Mouse (Mus musculus) CH12.LX (cell line): ENCODE data around the gene B230104I21Rik. TPM values are rescaled to one million over a fixed set of nuclear protein-coding genes. Genes with fewer than 3 reads are reported as not detected.

Source experiments
- DNase-seq: peaks from one replicate; pipeline ENCODE4 v3.0.0-alpha.2; 2013; ENCODE audit errors: extremely low read depth
- H3K27ac ChIP-seq: 2 replicates; pipeline ENCODE4 v1.5.1; 2012; ENCODE audit warnings: low read depth, mild to moderate bottlenecking, control low read depth, moderate library complexity; ENCODE audit not compliant: insufficient read depth
- H3K27me3 ChIP-seq: replicated peaks from 2 replicates; pipeline ENCODE3; 2012; ENCODE audit warnings: inconsistent platforms
- H3K36me3 ChIP-seq, 2 experiments: replicated peaks in 1 of 2; 2 replicates each; pipeline versions ENCODE3 to v1.6.1; 2012; ENCODE audit warnings: inconsistent platforms in 1 of 2, low read length in 1 of 2, mild to moderate bottlenecking in 1 of 2, mixed read lengths in 1 of 2, moderate library complexity in 1 of 2; ENCODE audit not compliant: control insufficient read depth in 1 of 2, insufficient read depth in 1 of 2
- H3K4me1 ChIP-seq, 2 experiments: 2 replicates each; pipeline ENCODE4 v1.6.1; 2012; ENCODE audit warnings: inconsistent platforms in 1 of 2, moderate library complexity in 1 of 2; ENCODE audit not compliant: insufficient read depth in 2 of 2, control insufficient read depth in 1 of 2
- H3K4me2 ChIP-seq: 2 replicates; pipeline ENCODE4 v1.6.1; 2012; ENCODE audit warnings: low read depth, mild to moderate bottlenecking, control low read depth; ENCODE audit not compliant: poor library complexity, insufficient read depth, severe bottlenecking
- H3K4me3 ChIP-seq, 3 experiments: fragments of 150-350 bp in 1 of 3; sonication (generic) in 1 of 3; replicated peaks in 1 of 3; 2 replicates each; pipeline versions ENCODE3 to v1.5.1; 2011 to 2012; ENCODE audit warnings: low read depth in 2 of 3, low read length in 2 of 3, mild to moderate bottlenecking in 2 of 3, moderate library complexity in 2 of 3, control low read depth in 1 of 3, improper control_type of control experiment in 1 of 3, inconsistent platforms in 1 of 3, mixed read lengths in 1 of 3; ENCODE audit not compliant: poor library complexity in 1 of 3
- H3K79me2 ChIP-seq: replicated peaks from 2 replicates; pipeline ENCODE4 v1.6.1; 2012; ENCODE audit warnings: mild to moderate bottlenecking, moderate library complexity; ENCODE audit not compliant: control insufficient read depth, poor library complexity, insufficient read depth, severe bottlenecking; ENCODE audit errors: extremely low read depth
- H3K9ac ChIP-seq: 2 replicates; pipeline ENCODE4 v1.6.1; 2012; ENCODE audit warnings: low read depth, mild to moderate bottlenecking, control low read depth, moderate library complexity; ENCODE audit not compliant: insufficient read depth
- H3K9me3 ChIP-seq: replicated peaks from 2 replicates; pipeline ENCODE3; 2012; ENCODE audit warnings: low read length, inconsistent platforms, mixed read lengths
- BHLHE40 ChIP-seq: IDR thresholded peaks from 2 replicates; pipeline ENCODE4 v1.6.1; 2011; ENCODE audit warnings: mild to moderate bottlenecking, low read depth, low read length, improper control_type of control experiment
- CHD2 ChIP-seq: IDR thresholded peaks from 2 replicates; pipeline ENCODE4 v1.6.1; 2011; ENCODE audit warnings: low read length, improper control_type of control experiment
- ELF1 ChIP-seq: IDR thresholded peaks from 2 replicates; pipeline ENCODE4 v1.6.1; 2014; ENCODE audit warnings: low read depth, mild to moderate bottlenecking, inconsistent platforms, low read length, improper control_type of control experiment
- ETS1 ChIP-seq: conservative IDR thresholded peaks from 2 replicates; pipeline ENCODE4 v1.6.1; 2012; ENCODE audit warnings: low read depth, mild to moderate bottlenecking, inconsistent platforms, low read length, improper control_type of control experiment, moderate library complexity
- GABPA ChIP-seq: IDR thresholded peaks from 2 replicates; pipeline ENCODE4 v1.6.1; 2012; ENCODE audit warnings: low read depth, low read length, improper control_type of control experiment, inconsistent platforms; ENCODE audit not compliant: insufficient replicate concordance
- IRF4 ChIP-seq: IDR thresholded peaks from 2 replicates; pipeline ENCODE4 v1.6.1; 2014; ENCODE audit warnings: low read depth, mild to moderate bottlenecking, inconsistent platforms, low read length, improper control_type of control experiment
- JUN ChIP-seq: IDR thresholded peaks from 2 replicates; pipeline ENCODE4 v1.6.1; 2011; ENCODE audit warnings: low read depth, mild to moderate bottlenecking, low read length, improper control_type of control experiment, moderate library complexity; ENCODE audit not compliant: insufficient read depth
- JUND ChIP-seq: conservative IDR thresholded peaks from 2 replicates; pipeline ENCODE4 v1.6.1; 2011; ENCODE audit warnings: low read depth, low read length, improper control_type of control experiment
- MAFK ChIP-seq: IDR thresholded peaks from 2 replicates; pipeline ENCODE4 v1.6.1; 2011; ENCODE audit warnings: low read length, improper control_type of control experiment; ENCODE audit not compliant: insufficient replicate concordance
- MAX ChIP-seq: IDR thresholded peaks from 2 replicates; pipeline ENCODE4 v1.6.1; 2011; ENCODE audit warnings: low read length, improper control_type of control experiment
- MAZ ChIP-seq: IDR thresholded peaks from 2 replicates; pipeline ENCODE4 v1.6.1; 2012; ENCODE audit warnings: low read depth, mild to moderate bottlenecking, inconsistent platforms, low read length, improper control_type of control experiment, moderate library complexity
- MYC ChIP-seq: IDR thresholded peaks from 2 replicates; pipeline ENCODE4 v1.6.1; 2011; ENCODE audit warnings: low read depth, mild to moderate bottlenecking, improper control_type of control experiment, low read length
- NELFE ChIP-seq: IDR thresholded peaks from 2 replicates; pipeline ENCODE4 v1.6.1; 2011; ENCODE audit warnings: low read depth, low read length, improper control_type of control experiment
- NRF1 ChIP-seq: IDR thresholded peaks from 2 replicates; pipeline ENCODE4 v1.6.1; 2014; ENCODE audit warnings: low read depth, mild to moderate bottlenecking, inconsistent platforms, low read length, improper control_type of control experiment, moderate library complexity
- PAX5 ChIP-seq: IDR thresholded peaks from 2 replicates; pipeline ENCODE4 v1.6.1; 2012; ENCODE audit warnings: low read length, inconsistent platforms, mixed read lengths
- TBP ChIP-seq: conservative IDR thresholded peaks from 2 replicates; pipeline ENCODE4 v1.6.1; 2011; ENCODE audit warnings: low read depth, low read length, improper control_type of control experiment
- UBTF ChIP-seq: IDR thresholded peaks from 2 replicates; pipeline ENCODE4 v1.6.1; 2012; ENCODE audit warnings: low read depth, mild to moderate bottlenecking, inconsistent platforms, low read length, improper control_type of control experiment, moderate library complexity
- USF1 ChIP-seq: IDR thresholded peaks from 2 replicates; pipeline ENCODE4 v1.6.1; 2014; ENCODE audit warnings: low read depth, mild to moderate bottlenecking, inconsistent platforms, low read length, improper control_type of control experiment
- USF2 ChIP-seq: conservative IDR thresholded peaks from 2 replicates; pipeline ENCODE4 v1.6.1; 2011; ENCODE audit warnings: low read depth, low read length, improper control_type of control experiment
- ZC3H11A ChIP-seq: IDR thresholded peaks from 2 replicates; pipeline ENCODE4 v1.6.1; 2012; ENCODE audit warnings: low read depth, mild to moderate bottlenecking, inconsistent platforms, low read length, improper control_type of control experiment
- ZKSCAN1 ChIP-seq: IDR thresholded peaks from 2 replicates; pipeline ENCODE4 v1.6.1; 2012; ENCODE audit warnings: low read depth, inconsistent platforms, low read length, improper control_type of control experiment, borderline replicate concordance
- ZNF384 ChIP-seq: IDR thresholded peaks from 2 replicates; pipeline ENCODE4 v1.6.1; 2012; ENCODE audit warnings: low read depth, low read length, improper control_type of control experiment, inconsistent platforms
- dilution Hi-C: fragments of 300-500 bp; cut with MboI; formaldehyde crosslinking; loops from 2 replicates; pipeline ENCODE4 v1.14.3; 2020; ENCODE audit warnings: low sequenced_read_pairs; ENCODE audit not compliant: extremely low pct_unique_long_range_greater_than_20kb, extremely low pct_ligation_motif_present
- in situ Hi-C: fragments of 300-500 bp; cut with MboI; formaldehyde crosslinking; loops from 3 replicates; pipeline ENCODE4 v1.14.3; 2019; ENCODE audit warnings: low sequenced_read_pairs, low pct_ligation_motif_present, low pct_unique_long_range_greater_than_20kb, mixed read lengths
- polyA plus RNA-seq: library from polyadenylated mRNA; unstranded; fragments of >175 nt; gene quantifications from 2 replicates; pipeline ENCODE4 v1.2.1, GENCODE M21; 2012; ENCODE audit warnings: low read depth; ENCODE audit not compliant: insufficient read length
- total RNA-seq, 2 experiments: library from RNA; depleted of rRNA; stranded (reverse); fragments of 300-350 nt in 1 of 2; fragments of >200 nt in 1 of 2; gene quantifications; 2 replicates each; pipeline ENCODE4 v1.2.3; 2012 to 2014

Gene B230104I21Rik
- total and polyA plus RNA-seq, 3 experiments = not detected

GRCm38 (mm10) chr4:154375939-154376625, 40.2 kb downstream of the B230104I21Rik start:
- H3K9ac ChIP-seq = no peak overlapping the region
- TF ChIP-seq USF1 (no peak), NRF1 (no peak), JUND (no peak), JUN (no peak), CHD2 (no peak), MAZ (no peak), TBP (no peak)
- peaks cover 88% of the 10 kb centered on the region for H3K9me3 ChIP-seq
- no peaks in the 10 kb centered on the region for H3K4me1 ChIP-seq
- no peak for DNase-seq
- no peaks in the 10 kb centered on the region for H3K79me2 ChIP-seq
- no peaks in the 10 kb centered on the region for H3K36me3 ChIP-seq
- in situ Hi-C loops (no loop called here), dilution Hi-C loops (no loop called here)
- H3K27me3 ChIP-seq = no peaks in the 10 kb centered on the region
- H3K27ac ChIP-seq = no peak overlapping the region
- no peak overlapping the region for H3K4me3 ChIP-seq
- H3K4me2 ChIP-seq = no peak overlapping the region

GRCm38 (mm10) chr4:154378876-154379275, 42.9 kb downstream of the B230104I21Rik start:
- Histone ChIP-seq H3K9me3 (peaks cover 90% of the 10 kb centered on the region), H3K27ac (no peak overlapping the region), H3K9ac (no peak overlapping the region), H3K4me2 (no peak overlapping the region), H3K27me3 (no peaks in the 10 kb centered on the region), H3K79me2 (no peaks in the 10 kb centered on the region), H3K4me3 (no peak overlapping the region), H3K36me3 (no peaks in the 10 kb centered on the region), H3K4me1 (no peaks in the 10 kb centered on the region)
- DNase-seq = no peak
- TF ChIP-seq GABPA (no peak), ZKSCAN1 (no peak), MYC (no peak), JUND (no peak), NRF1 (no peak), ELF1 (no peak), PAX5 (no peak), USF2 (no peak), CHD2 (no peak), BHLHE40 (no peak), ETS1 (no peak), MAX (no peak), USF1 (no peak), ZNF384 (no peak), NELFE (no peak), IRF4 (no peak), MAFK (no peak), ZC3H11A (no peak), UBTF (no peak)
- in situ Hi-C loops (no loop called here), dilution Hi-C loops (no loop called here)
